32 mouse cellular contexts compared by ENCODE assay signal in genomic region chr6:29025796-29026482, GRCm38 (mm10). TPM values are rescaled to one million over a fixed set of nuclear protein-coding genes. Genes with fewer than 3 reads are reported as not detected.
DNase-seq lines count a peak whose midpoint lies in the region; ATAC-seq and TF ChIP-seq lines count a peak whose summit lies in the region.
"Had no signal": no experiment of that assay in that cellular context is flagged by ENCODE, and none has a peak within 500 bp of the region (broad histone marks: within the 10 kb centered on the region; RNA-seq: fewer than 3 reads in every experiment).

No protein-coding gene starts in this region.

- peak; percentile 30 for DNase-seq in forebrain, embryonic 11.5 days (ENCODE audit: low spot score)
- DNase-seq in CH12.LX (ENCODE audit: extremely low read depth), result no peak
- peak; percentile 72 for DNase-seq in ES-CJ7 (ENCODE audit: low read depth, low spot score)
- DNase-seq in ZHBTc4 (ENCODE audit: low read depth, low spot score), result peak; percentile 67
- no peak for DNase-seq in gastrocnemius, adult 2 months
- DNase-seq in right cerebral cortex, postnatal 14 days, result no peak
- no peak for DNase-seq in urinary bladder, postnatal 4 days (ENCODE audit: low spot score in 2 of 2)
- DNase-seq: adrenal gland, adult 2 months; adrenal gland, postnatal 14 days; cerebellum, adult 11 months; cerebellum, adult 8-10 months; cerebellum, postnatal 10 days; cerebellum, postnatal 36 days; embryo, embryonic 11 days; forebrain, postnatal 0 days; gastrocnemius, postnatal 25 days; heart, adult 18-20 months had no signal

- peaks cover 5% of the 10 kb centered on the region; the same call in 1 of the 2 replicates for H3K4me1 ChIP-seq in forebrain, embryonic 11.5 days (replicated peaks; ENCODE audit: control insufficient read depth, insufficient read depth, low read length)
- peaks cover 4% of the 10 kb centered on the region for H3K4me1 ChIP-seq in forebrain, embryonic 16.5 days (replicated peaks; ENCODE audit: control insufficient read depth, insufficient read depth, low read length)
- peaks cover 2 to 12% of the 10 kb centered on the region in 2 experiments; a peak in 2 of 4 replicates for H3K4me1 ChIP-seq in CH12.LX (ENCODE audit: control insufficient read depth in 1 of 2, insufficient read depth in 2 of 2)

- 37% methylated on average over 12 of the region's 12 CpGs for WGBS in forebrain, embryonic 11.5 days
- 40% methylated on average over 12 of the region's 12 CpGs for WGBS in forebrain, embryonic 16.5 days

- peak; percentile 42; the same call in 1 of the 2 replicates for TF ChIP-seq POLR2A in CH12.LX (IDR thresholded peaks at IDR 0.05; ENCODE audit: low read depth, low read length)

- TF ChIP-seq EP300 in CH12.LX (IDR thresholded peaks at IDR 0.05; ENCODE audit: low read length), result no peak

- peaks cover 4% of the 10 kb centered on the region; the same call in 1 of the 2 replicates for H3K27me3 ChIP-seq in forebrain, embryonic 11.5 days (ENCODE audit: control insufficient read depth, insufficient read depth, low read length)
- H3K27me3 ChIP-seq in forebrain, embryonic 16.5 days (replicated peaks; ENCODE audit: control insufficient read depth, insufficient read depth, low read length), result 0 out of 2 replicates have a peak, but pooled peaks cover 2% of the 10 kb centered on the region
- H3K27me3 ChIP-seq in CH12.LX (replicated peaks), result peaks cover 50% of the 10 kb centered on the region

- H3K36me3 ChIP-seq in forebrain, embryonic 11.5 days (ENCODE audit: control insufficient read depth, insufficient read depth, low read length), result no peaks in the 10 kb centered on the region
- no peaks in the 10 kb centered on the region for H3K36me3 ChIP-seq in forebrain, embryonic 16.5 days (ENCODE audit: control insufficient read depth, insufficient read depth)
- H3K36me3 ChIP-seq in CH12.LX (replicated peaks in 1 of 2; ENCODE audit: control insufficient read depth in 1 of 2, insufficient read depth in 1 of 2, low read length in 1 of 2), result no peaks in the 10 kb centered on the region
- H3K36me3 ChIP-seq: embryonic facial prominence, embryonic 10.5 days; embryonic facial prominence, embryonic 13.5 days; hindbrain, embryonic 12.5 days; hindbrain, embryonic 15.5 days had no signal

- intact Hi-C loops in gastrocnemius, adult 2 months (cut with DNase I), result no loop called here

- no peaks in the 10 kb centered on the region for H3K9me3 ChIP-seq in forebrain, embryonic 11.5 days (ENCODE audit: control insufficient read depth, low read length)
- no peaks in the 10 kb centered on the region for H3K9me3 ChIP-seq in forebrain, embryonic 16.5 days (ENCODE audit: control insufficient read depth, low read length)
- peaks cover 8% of the 10 kb centered on the region for H3K9me3 ChIP-seq in CH12.LX (replicated peaks; ENCODE audit: low read length)
- H3K9me3 ChIP-seq: embryonic facial prominence, embryonic 10.5 days; embryonic facial prominence, embryonic 13.5 days; hindbrain, embryonic 15.5 days had no signal

- H3K4me2 ChIP-seq in forebrain, embryonic 11.5 days (ENCODE audit: low read depth, low read length, severe bottlenecking), result no peak overlapping the region
- H3K4me2 ChIP-seq in forebrain, embryonic 16.5 days (ENCODE audit: low read length), result no peak overlapping the region
- no peak overlapping the region for H3K4me2 ChIP-seq in CH12.LX (ENCODE audit: insufficient read depth, low read depth, poor library complexity, severe bottlenecking)
- H3K4me2 ChIP-seq: embryonic facial prominence, embryonic 13.5 days; forebrain, embryonic 13.5 days; hindbrain, embryonic 12.5 days; hindbrain, embryonic 15.5 days had no signal

- TF ChIP-seq RAD21 in CH12.LX (IDR thresholded peaks at IDR 0.05; ENCODE audit: low read depth, low read length), result no peak

- no peak for TF ChIP-seq CTCF in CH12.LX (conservative IDR thresholded peaks at IDR 0.05 in 1 of 2, IDR thresholded peaks at IDR 0.05 in 1 of 2; ENCODE audit: low read depth in 2 of 2, low read length in 2 of 2)
- TF ChIP-seq CTCF in gastrocnemius, adult 2 months (IDR thresholded peaks at IDR 0.05), result no peak

- H3K9ac ChIP-seq in forebrain, embryonic 11.5 days (ENCODE audit: low read length), result 0 out of 2 replicates have a peak overlapping the region, but pooled peaks have one; percentile 16
- no peak overlapping the region for H3K9ac ChIP-seq in forebrain, embryonic 16.5 days (replicated peaks; ENCODE audit: low read depth, low read length)
- no peak overlapping the region for H3K9ac ChIP-seq in CH12.LX (ENCODE audit: insufficient read depth, low read depth)
- H3K9ac ChIP-seq: embryonic facial prominence, embryonic 13.5 days; forebrain, embryonic 13.5 days; forebrain, postnatal 0 days; hindbrain, embryonic 12.5 days; hindbrain, embryonic 15.5 days had no signal

- dilution Hi-C loops in CH12.LX (cut with MboI; ENCODE audit: extremely low pct_ligation_motif_present, extremely low pct_unique_long_range_greater_than_20kb, low sequenced_read_pairs), result no loop called here

- no peak for ATAC-seq in forebrain, embryonic 11.5 days (replicated peaks; ENCODE audit: low FRiP score)
- ATAC-seq in forebrain, embryonic 16.5 days, result no peak
- ATAC-seq: forebrain, embryonic 13.5 days; forebrain, postnatal 0 days; intestine, postnatal 0 days had no signal

- no peak overlapping the region for H3K4me3 ChIP-seq in forebrain, embryonic 11.5 days (ENCODE audit: low read depth, low read length)
- no peak overlapping the region for H3K4me3 ChIP-seq in forebrain, embryonic 16.5 days (replicated peaks; ENCODE audit: low read length)
- no peak overlapping the region for H3K4me3 ChIP-seq in CH12.LX (replicated peaks in 1 of 3; ENCODE audit: low read depth in 2 of 3, low read length in 2 of 3, poor library complexity in 1 of 3)
- H3K4me3 ChIP-seq in gastrocnemius, adult 2 months, result no peak overlapping the region
- H3K4me3 ChIP-seq: embryonic facial prominence, embryonic 10.5 days; embryonic facial prominence, embryonic 13.5 days; erythroblast, embryonic 14.5 days; forebrain, embryonic 13.5 days; hindbrain, embryonic 12.5 days; hindbrain, embryonic 15.5 days had no signal

- H3K79me2 ChIP-seq in CH12.LX (replicated peaks; ENCODE audit: control insufficient read depth, extremely low read depth, insufficient read depth, poor library complexity, severe bottlenecking), result no peaks in the 10 kb centered on the region

- no peak overlapping the region for H3K27ac ChIP-seq in forebrain, embryonic 11.5 days (ENCODE audit: low read depth, low read length)
- no peak overlapping the region for H3K27ac ChIP-seq in forebrain, embryonic 16.5 days (ENCODE audit: low read length)
- no peak overlapping the region for H3K27ac ChIP-seq in CH12.LX (ENCODE audit: insufficient read depth, low read depth)
- no peak overlapping the region for H3K27ac ChIP-seq in gastrocnemius, adult 2 months
- H3K27ac ChIP-seq: embryonic facial prominence, embryonic 10.5 days; embryonic facial prominence, embryonic 13.5 days; forebrain, embryonic 13.5 days; hindbrain, embryonic 12.5 days; hindbrain, embryonic 15.5 days had no signal

- in situ Hi-C loops in CH12.LX (cut with MboI; ENCODE audit: low pct_ligation_motif_present, low pct_unique_long_range_greater_than_20kb, low sequenced_read_pairs), result no loop called here

TF ChIP-seq in CH12.LX, 34 proteins besides CTCF, POLR2A, EP300 and RAD21:
- TF ChIP-seq ELF1 (IDR thresholded peaks at IDR 0.05; ENCODE audit: low read depth, low read length), result no peak
- peak; percentile 27; the same call in 1 of the 2 replicates for TF ChIP-seq IRF4 (IDR thresholded peaks at IDR 0.05; ENCODE audit: low read depth, low read length)
- no peak for TF ChIP-seq ZNF384 (IDR thresholded peaks at IDR 0.05; ENCODE audit: low read depth, low read length)
- TF ChIP-seq ZMIZ1 (IDR thresholded peaks at IDR 0.05; ENCODE audit: low read depth, low read length), result peak; percentile 27; the same call in 1 of the 2 replicates
- peak; percentile 91 for TF ChIP-seq TBP (conservative IDR thresholded peaks at IDR 0.05; ENCODE audit: low read depth, low read length)
- no peak for TF ChIP-seq BHLHE40 (IDR thresholded peaks at IDR 0.05; ENCODE audit: low read depth, low read length)
- no peak for TF ChIP-seq MAX (IDR thresholded peaks at IDR 0.05; ENCODE audit: low read length)
- TF ChIP-seq NELFE (IDR thresholded peaks at IDR 0.05; ENCODE audit: low read depth, low read length), result 0 out of 2 replicates have a peak, but pooled peaks have one; percentile 24
- TF ChIP-seq TCF12 (IDR thresholded peaks at IDR 0.05; ENCODE audit: low read depth, low read length), result no peak

RNA-seq across cellular contexts. Expression of gene Lep, which starts 34.1 kb away (rescaled TPM):
- polyA plus RNA-seq in forebrain, embryonic 11.5 days (2014; fragmentation: Nextera tagmentation; extraction: Ambion mirVana), result not detected in 2 replicates
- not detected in 2 replicates for polyA plus RNA-seq in forebrain, embryonic 16.5 days (2015; fragmentation: Nextera tagmentation; extraction: Ambion mirVana)
- total RNA-seq in CH12.LX (2012; rRNA removed) (not detected in 2 replicates), CH12.LX (2014; rRNA removed) (not detected in 2 replicates)
- not detected in 2 replicates for polyA plus RNA-seq in CH12.LX (2012; ENCODE audit: insufficient read length, low read depth)
- total RNA-seq in gastrocnemius, adult 2 months (2021), result under 1 TPM; 0.08 to 0.59 TPM
- total RNA-seq: forebrain, postnatal 0 days; hematopoietic stem cell, adult 5-6 weeks; MEL had no signal
- polyA plus RNA-seq: cortical plate, adult 2 months; embryonic facial prominence, embryonic 10.5 days; embryonic facial prominence, embryonic 13.5 days; erythroblast, embryonic 14.5 days; forebrain, embryonic 13.5 days; forebrain, postnatal 0 days; frontal cortex, adult 2 months; heart, embryonic 14.5 days; heart, postnatal 0 days; hindbrain, embryonic 12.5 days; hindbrain, embryonic 15.5 days; intestine, embryonic 14.5 days; intestine, postnatal 0 days had no signal

Comparison
In these comparisons a context has a peak if more than half of its experiments do, and no peak if none do; other contexts are left out.
1. DNase-seq: peak in forebrain, embryonic 11.5 days (single experiment), ES-CJ7 (single experiment) and ZHBTc4 (single experiment); none in CH12.LX (single experiment), gastrocnemius, adult 2 months (single experiment), right cerebral cortex, postnatal 14 days (single experiment) and urinary bladder, postnatal 4 days (0 of 2).